Mouse (Mus musculus) midbrain, embryonic 14.5 days (tissue): ENCODE results near the gene Adgrl1. TPM values are rescaled to one million over a fixed set of nuclear protein-coding genes. Genes with fewer than 3 reads are reported as not detected.

ENCODE experiments used
- ATAC-seq: fragments of 200-750 bp; cut with Nextera tagmentation; 2 replicates; pipeline ENCODE4 v1.8.0; 2017; ENCODE audit warnings: moderate number of reproducible peaks, moderate library complexity; ENCODE audit not compliant: low FRiP score, low TSS enrichment
- DNase-seq: peaks from one replicate; pipeline ENCODE4 v3.0.0-alpha.2; 2015
- H3K27ac ChIP-seq: fragments of 300-500 bp; sonication (generic); replicated peaks from 2 replicates; pipeline ENCODE4 v1.5.1; 2014; ENCODE audit warnings: mild to moderate bottlenecking, low read depth, low read length, moderate library complexity
- H3K27me3 ChIP-seq: fragments of 300-500 bp; sonication (generic); 2 replicates; pipeline ENCODE4 v1.6.1; 2014; ENCODE audit warnings: low read length, control low read depth, mixed read lengths; ENCODE audit not compliant: control insufficient read depth, insufficient read depth
- H3K36me3 ChIP-seq: fragments of 300-500 bp; sonication (generic); 2 replicates; pipeline ENCODE4 v1.6.1; 2014; ENCODE audit warnings: low read length, control low read depth; ENCODE audit not compliant: control insufficient read depth, insufficient read depth
- H3K4me1 ChIP-seq: fragments of 300-500 bp; sonication (generic); 2 replicates; pipeline ENCODE4 v1.6.1; 2014; ENCODE audit warnings: mild to moderate bottlenecking, antibody characterized with exemption, low read length, control low read depth; ENCODE audit not compliant: control insufficient read depth, insufficient read depth
- H3K4me2 ChIP-seq: fragments of 300-500 bp; sonication (generic); 2 replicates; pipeline ENCODE4 v1.6.1; 2014; ENCODE audit warnings: mild to moderate bottlenecking, low read length, moderate library complexity
- H3K4me3 ChIP-seq: fragments of 300-500 bp; sonication (generic); replicated peaks from 2 replicates; pipeline ENCODE4 v1.5.1; 2014; ENCODE audit warnings: low read depth, low read length
- H3K9ac ChIP-seq: fragments of 300-500 bp; sonication (generic); replicated peaks from 2 replicates; pipeline ENCODE4 v1.6.1; 2014; ENCODE audit warnings: mild to moderate bottlenecking, low read length, moderate library complexity
- H3K9me3 ChIP-seq: fragments of 300-500 bp; sonication (generic); 2 replicates; pipeline ENCODE4 v1.6.1; 2016; ENCODE audit warnings: low read length, control low read depth, mixed read lengths; ENCODE audit not compliant: control insufficient read depth
- WGBS: fragments of 180-500 bp; shearing (Covaris S2); extraction: QIAGEN DNeasy Blood & Tissue Kit; methylation state at CpG from one replicate; pipeline ENCODE4 v1.1.7; 2014; 5-methylcytosine and 5-hydroxymethylcytosine counted together
- polyA plus RNA-seq: library from polyadenylated mRNA; unstranded; fragments of >200 nt; fragmentation: Nextera tagmentation; extraction: Ambion mirVana; gene quantifications from 2 replicates; pipeline ENCODE4 v1.2.1, GENCODE M21; 2014

The Adgrl1 gene
- polyA plus RNA-seq, 1 experiment from 2014 or later: 77.2 TPM

DNA sequence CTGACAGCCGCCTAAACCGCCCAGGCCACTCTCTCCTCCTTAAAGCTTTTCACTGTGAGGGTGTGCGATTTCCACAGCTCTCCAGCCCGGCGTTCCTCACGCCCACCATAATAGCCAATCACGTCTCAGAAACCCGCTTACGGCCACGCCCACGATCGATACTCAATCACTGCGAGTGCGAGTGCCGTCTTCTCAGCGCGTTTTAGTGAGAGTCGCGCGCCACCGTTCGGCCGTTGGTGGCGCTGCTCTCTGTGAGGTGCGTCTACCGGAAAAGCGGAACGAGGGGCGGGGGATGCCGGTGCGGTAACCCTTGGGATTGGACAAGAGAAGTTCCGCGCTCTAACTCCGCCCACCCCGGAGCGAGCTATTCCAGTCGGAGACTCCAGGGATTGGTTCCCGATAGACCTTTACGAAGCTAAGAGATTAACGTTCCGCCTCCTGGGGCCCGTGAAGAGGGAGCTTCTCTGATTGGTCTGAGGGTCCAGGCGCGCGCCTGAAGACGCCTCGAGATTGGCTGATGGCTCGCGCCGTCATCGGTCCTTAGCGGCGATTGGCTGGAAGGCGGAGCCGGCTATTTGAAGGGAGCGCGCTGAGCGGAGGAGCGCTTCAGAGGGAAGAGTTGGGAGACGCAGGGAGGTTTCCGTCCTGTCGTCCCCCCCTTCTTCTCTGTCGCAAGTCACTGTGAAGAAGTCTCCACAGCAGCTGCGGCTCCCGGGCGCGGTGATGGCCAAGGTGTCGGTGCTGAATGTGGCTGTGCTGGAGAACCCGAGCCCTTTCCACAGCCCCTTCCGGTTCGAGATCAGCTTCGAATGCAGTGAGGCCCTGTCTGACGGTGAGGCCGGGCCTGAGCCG, 55.4 kb downstream of the Adgrl1 start, which contains the start of the genes Gm10644 and Asf1b:
Gene Gm10644, minus strand, starts transcription at position 100 of the 852 bp plus-strand sequence.
Gene Asf1b, plus strand, starts transcription at position 402 of the 852 bp plus-strand sequence.
- peak; percentile 100 for DNase-seq
- Histone ChIP-seq H3K9ac (peak within 1 kb of the TSS; percentile 51), H3K27ac (peak within 1 kb of the TSS; percentile 67), H3K9me3 (no peaks in the 10 kb centered on the region), H3K4me2 (peak within 1 kb of the TSS; percentile 94), H3K4me3 (peak within 1 kb of the TSS; percentile 53), H3K27me3 (no peaks in the 10 kb centered on the region), H3K36me3 (no peaks in the 10 kb centered on the region), H3K4me1 (peaks cover 8% of the 10 kb centered on the region)
- peak; percentile 99 for ATAC-seq
- under 1% methylated on average over 75 of the region's 75 CpGs for WGBS

DNA sequence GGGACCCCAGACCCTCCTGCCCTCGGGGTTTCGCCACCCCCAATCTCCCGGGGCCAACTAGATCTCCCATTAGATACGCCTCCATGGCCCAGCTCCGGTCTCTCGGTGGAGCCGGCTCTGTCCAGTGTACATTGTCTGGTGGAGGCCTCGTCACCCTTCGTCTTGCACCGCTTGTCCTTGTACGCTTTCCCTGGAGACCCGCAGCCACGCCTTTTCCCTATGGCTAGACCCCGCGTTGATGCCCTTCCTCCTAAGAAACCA, 56.0 kb downstream of the Adgrl1 start:
- Histone ChIP-seq H3K4me3 (peak overlapping the region; percentile 53), H3K9ac (no peak overlapping the region; the same call in 1 of the 2 replicates), H3K4me2 (peak overlapping the region; percentile 94), H3K4me1 (peaks cover 8% of the 10 kb centered on the region), H3K27me3 (no peaks in the 10 kb centered on the region), H3K27ac (no peak overlapping the region), H3K9me3 (no peaks in the 10 kb centered on the region), H3K36me3 (no peaks in the 10 kb centered on the region)
- no peak for DNase-seq
- peak; percentile 12; the same call in 1 of the 2 replicates for ATAC-seq
- WGBS: 1% methylated on average over 15 of the region's 15 CpGs

- Histone ChIP-seq H3K4me1 (peaks cover 8% of the 10 kb centered on the region), H3K4me3 (no peak overlapping the region), H3K27me3 (no peaks in the 10 kb centered on the region), H3K9me3 (no peaks in the 10 kb centered on the region), H3K27ac (no peak overlapping the region), H3K9ac (no peak overlapping the region), H3K36me3 (no peaks in the 10 kb centered on the region), H3K4me2 (peak overlapping the region; percentile 94; the same call in 1 of the 2 replicates)
- WGBS: 44% methylated on average over 1 of the region's 1 CpGs
- no peak for DNase-seq
- no peak for ATAC-seq
Measured at GRCm38 (mm10) chr8:83956789-83957188, 56.9 kb downstream of the Adgrl1 start.

GRCm38 (mm10) chr8:83964015-83964765, 64.3 kb downstream of the Adgrl1 start:
- Histone ChIP-seq H3K9ac (no peak overlapping the region), H3K4me3 (no peak overlapping the region), H3K4me1 (no peaks in the 10 kb centered on the region), H3K9me3 (no peaks in the 10 kb centered on the region), H3K27me3 (no peaks in the 10 kb centered on the region), H3K27ac (no peak overlapping the region), H3K36me3 (0 out of 2 replicates have a peak, but pooled peaks cover 3% of the 10 kb centered on the region), H3K4me2 (no peak overlapping the region)
- 91% methylated on average over 5 of the region's 5 CpGs for WGBS
- ATAC-seq (no peak), DNase-seq (no peak)

DNA sequence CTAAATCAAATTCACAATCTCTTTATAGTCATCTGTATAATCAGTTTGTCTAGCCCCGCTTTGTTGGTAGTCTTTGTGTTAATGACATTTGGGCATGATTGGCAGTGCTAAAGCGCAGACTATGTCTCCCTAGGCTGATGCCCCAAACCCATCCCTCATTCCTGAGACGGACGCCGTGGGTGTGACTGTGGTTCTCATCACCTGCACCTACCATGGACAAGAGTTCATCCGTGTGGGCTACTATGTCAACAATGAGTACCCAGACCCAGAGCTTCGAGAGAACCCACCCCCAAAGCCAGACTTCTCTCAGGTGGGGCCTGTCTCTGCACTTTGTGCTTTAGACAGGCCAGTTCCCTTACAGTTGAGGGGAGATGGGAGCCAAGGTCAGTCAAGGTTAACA, 67.8 kb downstream of the Adgrl1 start:
- 0 out of 2 replicates have a peak, but pooled peaks cover 3% of the 10 kb centered on the region for H3K36me3 ChIP-seq
- no peak overlapping the region for H3K9ac ChIP-seq
- no peak overlapping the region for H3K4me2 ChIP-seq
- no peaks in the 10 kb centered on the region for H3K9me3 ChIP-seq
- ATAC-seq: no peak
- 94% methylated on average over 7 of the region's 7 CpGs for WGBS
- DNase-seq: no peak
- H3K4me1 ChIP-seq: peaks cover 4% of the 10 kb centered on the region; the same call in 1 of the 2 replicates
- no peak overlapping the region for H3K27ac ChIP-seq
- H3K27me3 ChIP-seq: no peaks in the 10 kb centered on the region
- H3K4me3 ChIP-seq: no peak overlapping the region

- Histone ChIP-seq H3K36me3 (no peaks in the 10 kb centered on the region), H3K27me3 (no peaks in the 10 kb centered on the region), H3K4me1 (peaks cover 19% of the 10 kb centered on the region), H3K4me2 (no peak overlapping the region), H3K27ac (no peak overlapping the region), H3K4me3 (no peak overlapping the region), H3K9me3 (no peaks in the 10 kb centered on the region), H3K9ac (no peak overlapping the region)
- DNase-seq (no peak), ATAC-seq (no peak)
- WGBS: 90% methylated on average over 4 of the region's 4 CpGs
Measured at GRCm38 (mm10) chr8:83971121-83971520, 71.2 kb downstream of the Adgrl1 start.

DNA sequence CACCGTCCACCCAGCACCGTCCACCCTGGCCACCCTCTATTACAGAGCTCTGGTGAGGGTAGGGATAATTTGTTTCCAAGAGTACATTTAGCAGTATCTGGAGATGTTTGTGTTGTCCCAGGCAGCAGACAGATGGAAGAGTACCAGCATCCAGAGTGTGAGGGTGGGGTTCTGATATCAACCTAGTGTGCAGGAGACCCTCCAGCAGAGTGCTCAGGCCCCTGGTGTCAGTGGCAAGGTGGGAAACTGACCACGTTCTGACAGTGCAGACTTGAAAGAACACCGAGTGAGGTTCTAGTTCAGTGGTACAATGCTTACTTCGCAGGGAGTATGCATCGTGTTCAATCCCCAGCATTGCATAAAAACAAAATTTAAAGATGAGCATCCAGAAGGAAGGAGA, 71.8 kb downstream of the Adgrl1 start:
- H3K9ac ChIP-seq: peak overlapping the region; percentile 85
- H3K4me1 ChIP-seq: peaks cover 19% of the 10 kb centered on the region
- H3K36me3 ChIP-seq: no peaks in the 10 kb centered on the region
- ATAC-seq (no peak), DNase-seq (no peak)
- peak overlapping the region; percentile 94 for H3K4me3 ChIP-seq
- no peak overlapping the region for H3K27ac ChIP-seq
- no peaks in the 10 kb centered on the region for H3K27me3 ChIP-seq
- H3K9me3 ChIP-seq: no peaks in the 10 kb centered on the region
- peak overlapping the region; percentile 82 for H3K4me2 ChIP-seq
- 67% methylated on average over 6 of the region's 6 CpGs for WGBS

GRCm38 (mm10) chr8:83972150-83973120, 72.5 kb downstream of the Adgrl1 start, which contains the start of gene Prkaca:
Prkaca (plus strand) TSS chr8:83972993.
- H3K4me3 ChIP-seq: peak within 1 kb of the TSS; percentile 94
- no peaks in the 10 kb centered on the region for H3K36me3 ChIP-seq
- H3K27me3 ChIP-seq: no peaks in the 10 kb centered on the region
- H3K9me3 ChIP-seq: no peaks in the 10 kb centered on the region
- peak; percentile 100 for ATAC-seq
- peaks cover 23% of the 10 kb centered on the region for H3K4me1 ChIP-seq
- H3K27ac ChIP-seq: peak within 1 kb of the TSS; percentile 85
- H3K9ac ChIP-seq: peak within 1 kb of the TSS; percentile 85
- peak; percentile 99 for DNase-seq
- WGBS: under 1% methylated on average over 92 of the region's 94 CpGs
- peak within 1 kb of the TSS; percentile 97 for H3K4me2 ChIP-seq
